Comparison of ENCODE assay signal across 10 mouse cellular contexts in genomic region chr17:47509031-47509705, GRCm38 (mm10). TPM values are rescaled to one million over a fixed set of nuclear protein-coding genes. Genes with fewer than 3 reads are reported as not detected.
A peak's percentile ranks its signal among the peaks of the same experiment; 100 is the strongest.
DNase-seq lines count a peak whose midpoint lies in the region; ATAC-seq and TF ChIP-seq lines count a peak whose summit lies in the region.
"Had no signal": no experiment of that assay in that cellular context is flagged by ENCODE, and none has a peak within 500 bp of the region (broad histone marks: within the 10 kb centered on the region; RNA-seq: fewer than 3 reads in every experiment).

No protein-coding gene starts in this region.

- no peak overlapping the region for H3K9ac ChIP-seq in kidney, postnatal 0 days (ENCODE audit: low read depth, low read length)
- H3K9ac ChIP-seq in MEL (ENCODE audit: control insufficient read depth, low read depth, low read length, poor library complexity, severe bottlenecking), result peak overlapping the region; percentile 41
- no peak overlapping the region for H3K9ac ChIP-seq in embryonic facial prominence, embryonic 14.5 days (ENCODE audit: low read depth, low read length)
- H3K9ac ChIP-seq: forebrain, postnatal 0 days had no signal

- H3K4me3 ChIP-seq in kidney, postnatal 0 days (replicated peaks; ENCODE audit: low read depth, low read length), result no peak overlapping the region
- H3K4me3 ChIP-seq in MEL (ENCODE audit: control insufficient read depth in 1 of 2, insufficient read depth in 1 of 2, low read depth in 2 of 2, low read length in 2 of 2), result no peak overlapping the region
- no peak overlapping the region for H3K4me3 ChIP-seq in embryonic facial prominence, embryonic 14.5 days (ENCODE audit: low read depth, low read length)
- no peak overlapping the region for H3K4me3 ChIP-seq in myocyte
- H3K4me3 ChIP-seq: neural tube, embryonic 12.5 days had no signal

- H3K27ac ChIP-seq in kidney, postnatal 0 days, result peak overlapping the region; percentile 94
- H3K27ac ChIP-seq in MEL (ENCODE audit: control insufficient read depth, low read depth, low read length), result peak overlapping the region; percentile 99
- no peak overlapping the region; the same call in 1 of the 2 replicates for H3K27ac ChIP-seq in embryonic facial prominence, embryonic 14.5 days (replicated peaks; ENCODE audit: low read depth, low read length)
- H3K27ac ChIP-seq: neural tube, embryonic 12.5 days had no signal

- TF ChIP-seq RAD21 in MEL (IDR thresholded peaks at IDR 0.05; ENCODE audit: low read depth, low read length), result no peak

- WGBS in kidney, postnatal 0 days, result 55% methylated on average over 9 of the region's 9 CpGs
- WGBS in embryonic facial prominence, embryonic 14.5 days, result 59% methylated on average over 9 of the region's 9 CpGs

- H3K9me3 ChIP-seq in kidney, postnatal 0 days (replicated peaks; ENCODE audit: low read length), result no peaks in the 10 kb centered on the region
- no peaks in the 10 kb centered on the region for H3K9me3 ChIP-seq in MEL (replicated peaks; ENCODE audit: insufficient read depth, low read length)
- H3K9me3 ChIP-seq in embryonic facial prominence, embryonic 14.5 days (ENCODE audit: control insufficient read depth, low read length), result no peaks in the 10 kb centered on the region
- H3K9me3 ChIP-seq: neural tube, embryonic 12.5 days had no signal

- H3K36me3 ChIP-seq in kidney, postnatal 0 days (ENCODE audit: insufficient read depth, low read length), result no peaks in the 10 kb centered on the region
- H3K36me3 ChIP-seq in MEL (ENCODE audit: control insufficient read depth in 1 of 2, insufficient read depth in 2 of 2, low read length in 2 of 2) (peaks cover 0 to 21% of the 10 kb centered on the region in 2 experiments; a peak in 2 of 4 replicates), myocyte (ENCODE audit: control insufficient read depth, insufficient read depth) (no peaks in the 10 kb centered on the region)
- H3K36me3 ChIP-seq in embryonic facial prominence, embryonic 14.5 days (ENCODE audit: control insufficient read depth, insufficient read depth, low read length), result no peaks in the 10 kb centered on the region
- H3K36me3 ChIP-seq: neural tube, embryonic 12.5 days had no signal

- ATAC-seq in kidney, postnatal 0 days (replicated peaks; ENCODE audit: low FRiP score, low read depth), result no peak
- no peak for ATAC-seq in embryonic facial prominence, embryonic 14.5 days (ENCODE audit: low read depth)
- ATAC-seq: forebrain, postnatal 0 days had no signal

- peak; percentile 13 to 57; a peak in 2 of 4 replicates for TF ChIP-seq EP300 in MEL (IDR thresholded peaks at IDR 0.05; ENCODE audit: low read depth in 1 of 2, low read length in 2 of 2)

- DNase-seq in kidney, postnatal 0 days (ENCODE audit: low spot score), result peak; percentile 35
- no peak for DNase-seq in kidney, adult 9 months
- peak; percentile 82 for DNase-seq in MEL (ENCODE audit: low read depth, low spot score)
- DNase-seq in embryonic facial prominence, embryonic 14.5 days (ENCODE audit: low spot score), result peak; percentile 16
- DNase-seq in right cerebral cortex, postnatal 25 days, result no peak
- no peak for DNase-seq in adrenal gland, postnatal 25 days
- DNase-seq in gastrocnemius, adult 18-20 months (ENCODE audit: low spot score), result no peak
- DNase-seq: forebrain, postnatal 0 days had no signal

- TF ChIP-seq POLR2A in MEL (IDR thresholded peaks at IDR 0.05; ENCODE audit: control insufficient read depth in 1 of 2, insufficient read depth in 1 of 2, low read depth in 1 of 2, low read length in 2 of 2, poor library complexity in 1 of 2), result no peak
- no peak for TF ChIP-seq POLR2A in myocyte (IDR thresholded peaks at IDR 0.05; ENCODE audit: insufficient read length, low read depth)

- no peak for TF ChIP-seq CTCF in kidney, postnatal 0 days (IDR thresholded peaks at IDR 0.05; ENCODE audit: low read depth)
- no peak for TF ChIP-seq CTCF in MEL (IDR thresholded peaks at IDR 0.05 in 2 of 3, conservative IDR thresholded peaks at IDR 0.05 in 1 of 3; ENCODE audit: control insufficient read depth in 1 of 3, insufficient read depth in 1 of 3, low read depth in 2 of 3, low read length in 3 of 3, poor library complexity in 1 of 3, severe bottlenecking in 1 of 3)

- no peak overlapping the region for H3K4me2 ChIP-seq in kidney, postnatal 0 days (ENCODE audit: low read length)
- H3K4me2 ChIP-seq in embryonic facial prominence, embryonic 14.5 days (ENCODE audit: low read depth, low read length), result no peak overlapping the region; the same call in 1 of the 2 replicates
- H3K4me2 ChIP-seq in myocyte (ENCODE audit: low read depth), result peak overlapping the region; percentile 18
- H3K4me2 ChIP-seq: neural tube, embryonic 12.5 days had no signal

- peaks cover 27% of the 10 kb centered on the region for H3K4me1 ChIP-seq in kidney, postnatal 0 days (replicated peaks; ENCODE audit: insufficient read depth, low read length)
- H3K4me1 ChIP-seq in MEL (ENCODE audit: control insufficient read depth in 1 of 2, insufficient read depth in 2 of 2, low read length in 2 of 2), result peaks cover 8 to 45% of the 10 kb centered on the region in 2 experiments; a peak in 3 of 4 replicates
- peaks cover 34% of the 10 kb centered on the region for H3K4me1 ChIP-seq in embryonic facial prominence, embryonic 14.5 days (ENCODE audit: control insufficient read depth, insufficient read depth, low read length)

- H3ac ChIP-seq in myocyte (ENCODE audit: control insufficient read depth, insufficient read length), result no peak overlapping the region

- H3K27me3 ChIP-seq in kidney, postnatal 0 days (ENCODE audit: insufficient read depth, low read length), result no peaks in the 10 kb centered on the region
- no peaks in the 10 kb centered on the region for H3K27me3 ChIP-seq in MEL (ENCODE audit: control insufficient read depth in 1 of 2, insufficient read depth in 2 of 2, low read length in 2 of 2)
- H3K27me3 ChIP-seq in embryonic facial prominence, embryonic 14.5 days (replicated peaks; ENCODE audit: control insufficient read depth, insufficient read depth, low read length), result no peaks in the 10 kb centered on the region
- no peaks in the 10 kb centered on the region for H3K27me3 ChIP-seq in myocyte (ENCODE audit: control insufficient read depth, insufficient read depth, insufficient read length)
- H3K27me3 ChIP-seq: neural tube, embryonic 12.5 days had no signal

- H3K79me2 ChIP-seq in MEL (ENCODE audit: control insufficient read depth, insufficient read depth, low read length, poor library complexity), result no peaks in the 10 kb centered on the region; the same call in 1 of the 2 replicates
- peaks cover 5% of the 10 kb centered on the region for H3K79me2 ChIP-seq in myocyte (ENCODE audit: control insufficient read depth, insufficient read depth)

TF ChIP-seq in MEL, 35 proteins besides CTCF, POLR2A, EP300 and RAD21 (continues in another document):
- TF ChIP-seq TCF12 (IDR thresholded peaks at IDR 0.05; ENCODE audit: low read depth, low read length), result peak; percentile 29; the same call in 1 of the 2 replicates
- peak; percentile 67; the same call in 1 of the 2 replicates for TF ChIP-seq MAX (IDR thresholded peaks at IDR 0.05; ENCODE audit: low read length)
- no peak for TF ChIP-seq MAFK (IDR thresholded peaks at IDR 0.05; ENCODE audit: borderline replicate concordance, low read depth, low read length)
- TF ChIP-seq MYB (IDR thresholded peaks at IDR 0.05; ENCODE audit: low read depth, low read length), result peak; percentile 63
- no peak for TF ChIP-seq TAL1 (IDR thresholded peaks at IDR 0.05; ENCODE audit: low read length)
- no peak for TF ChIP-seq JUND (IDR thresholded peaks at IDR 0.05; ENCODE audit: low read depth, low read length)
- 0 out of 2 replicates have a peak, but pooled peaks have one; percentile 5 for TF ChIP-seq NELFE (IDR thresholded peaks at IDR 0.05; ENCODE audit: low read depth, low read length)
- TF ChIP-seq ELF1 (IDR thresholded peaks at IDR 0.05; ENCODE audit: low read depth, low read length), result 0 out of 2 replicates have a peak, but pooled peaks have one; percentile 59
- no peak for TF ChIP-seq SMC3 (IDR thresholded peaks at IDR 0.05; ENCODE audit: low read depth, low read length)

TF ChIP-seq in myocyte, 11 proteins besides CTCF, POLR2A, EP300 and RAD21:
- TF ChIP-seq MAX (IDR thresholded peaks at IDR 0.05; ENCODE audit: low read depth) (no peak), USF1 (IDR thresholded peaks at IDR 0.05; ENCODE audit: low read depth) (no peak), E2F4 (IDR thresholded peaks at IDR 0.05; ENCODE audit: insufficient read depth) (no peak), MYOD1 (IDR thresholded peaks at IDR 0.05; ENCODE audit: control insufficient read depth in 1 of 3, insufficient read length in 2 of 3, low read depth in 2 of 3) (no peak), TCF12 (IDR thresholded peaks at IDR 0.05; ENCODE audit: insufficient read depth, poor library complexity, severe bottlenecking) (no peak), CEBPB (IDR thresholded peaks at IDR 0.05; ENCODE audit: insufficient read depth, poor library complexity, severe bottlenecking) (no peak), REST (IDR thresholded peaks at IDR 0.05; ENCODE audit: insufficient read depth, insufficient read length) (no peak), MYOG (IDR thresholded peaks at IDR 0.05; ENCODE audit: control insufficient read depth in 1 of 3, insufficient read depth in 1 of 3, insufficient read length in 2 of 3, low read depth in 2 of 3) (no peak), SRF (IDR thresholded peaks at IDR 0.05; ENCODE audit: control insufficient read depth, insufficient read length, low read depth) (no peak), POLR2AphosphoS2 (IDR thresholded peaks at IDR 0.05; ENCODE audit: insufficient read length, low read depth) (no peak)

RNA-seq across cellular contexts. Expression of gene Ccnd3, which starts 4.3 kb away (rescaled TPM):
- polyA plus RNA-seq in kidney, postnatal 0 days (2015; fragmentation: Nextera tagmentation; extraction: Ambion mirVana), result 199 and 202 TPM in 2 replicates
- total RNA-seq in MEL (2012; rRNA removed), result 143 TPM in 2 replicates
- 100 to 1,000 TPM in 1 of 2 experiments, not detected in 1; 568 TPM for polyA plus RNA-seq in MEL (2012; ENCODE audit: insufficient read depth in 1 of 2, insufficient read length in 2 of 2, low read depth in 1 of 2, low replicate concordance in 2 of 2, missing spikeins in 1 of 2)
- polyA plus RNA-seq in embryonic facial prominence, embryonic 14.5 days (2014; fragmentation: Nextera tagmentation; extraction: Ambion mirVana), result 519 TPM in 2 replicates
- 858 TPM for polyA plus RNA-seq in myocyte (2012; fragmentation: generic; extraction: Trizol)
- 385 and 429 TPM in 2 replicates for total RNA-seq in adrenal gland, postnatal 25 days (2021)
- 10 to 100 TPM; 18.5 to 20.1 TPM for total RNA-seq in gastrocnemius, adult 18-20 months (2021)

RNA-seq across cellular contexts. Expression of gene Taf8, which starts 7.1 kb away (rescaled TPM):
- 21.4 and 24.9 TPM in 2 replicates for polyA plus RNA-seq in kidney, postnatal 0 days (2015; fragmentation: Nextera tagmentation; extraction: Ambion mirVana)
- total RNA-seq in MEL (2012; rRNA removed), result 14.4 and 15.2 TPM in 2 replicates
- polyA plus RNA-seq in MEL (2012; ENCODE audit: insufficient read depth in 1 of 2, insufficient read length in 2 of 2, low read depth in 1 of 2, low replicate concordance in 2 of 2, missing spikeins in 1 of 2) (10 to 100 TPM in 1 of 2 experiments, not detected in 1; 25.7 TPM), myocyte (2012; fragmentation: generic; extraction: Trizol) (13.4 TPM)
- polyA plus RNA-seq in embryonic facial prominence, embryonic 14.5 days (2014; fragmentation: Nextera tagmentation; extraction: Ambion mirVana), result 19.5 and 24.3 TPM in 2 replicates
- 21.1 and 25.7 TPM in 2 replicates for total RNA-seq in adrenal gland, postnatal 25 days (2021)
- 10 to 100 TPM in 1 of 2 experiments, 1 to 10 TPM in 1; 9.2 to 12.1 TPM for total RNA-seq in gastrocnemius, adult 18-20 months (2021)

Comparison
In these comparisons a context has a peak if more than half of its experiments do, and no peak if none do; other contexts are left out.
1. DNase-seq: peak in kidney, postnatal 0 days (single experiment), MEL (single experiment) and embryonic facial prominence, embryonic 14.5 days (single experiment); none in kidney, adult 9 months (single experiment), right cerebral cortex, postnatal 25 days (single experiment), adrenal gland, postnatal 25 days (single experiment) and gastrocnemius, adult 18-20 months (single experiment).